Mouse (Mus musculus): Measurements from ENCODE around the gene Napa. TPM values are rescaled to one million over a fixed set of nuclear protein-coding genes. Genes with fewer than 3 reads are reported as not detected.

Gene Napa
- polyA plus RNA-seq, 1 experiment from 2014 or later = 162 TPM

- 48% methylated on average over 4 of the region's 4 CpGs for WGBS (ENCODE audit: insufficient replicate concordance)
- H3K4me2 ChIP-seq (ENCODE audit: low read depth, low read length) = no peak overlapping the region
Measured at GRCm38 (mm10) chr7:16080581-16080980, 17.7 kb upstream of the Napa start.

GRCm38 (mm10) chr7:16083361-16083760 is 14.9 kb upstream of the Napa start:
- Histone ChIP-seq H3K36me3 (ENCODE audit: control insufficient read depth, insufficient read depth) (no peaks in the 10 kb centered on the region), H3K27me3 (ENCODE audit: control insufficient read depth, insufficient read depth, low read depth, low read length) (no peaks in the 10 kb centered on the region), H3K4me3 (ENCODE audit: low read depth, low read length) (no peak overlapping the region), H3K4me1 (ENCODE audit: control insufficient read depth, low read depth, low read length) (no peaks in the 10 kb centered on the region), H3K9me3 (replicated peaks; ENCODE audit: control insufficient read depth, low read length) (no peaks in the 10 kb centered on the region), H3K9ac (ENCODE audit: low read depth, low read length) (no peak overlapping the region), H3K4me2 (ENCODE audit: low read depth, low read length) (no peak overlapping the region), H3K27ac (ENCODE audit: low read length) (no peak overlapping the region)
- 62% methylated on average over 4 of the region's 4 CpGs for WGBS (ENCODE audit: insufficient replicate concordance)
- no peak for ATAC-seq (ENCODE audit: low read depth)

More at GRCm38 (mm10) chr7:16080581-16080980, 17.7 kb upstream of the Napa start:
- Histone ChIP-seq H3K4me3 (ENCODE audit: low read depth, low read length) (no peak overlapping the region), H3K27me3 (ENCODE audit: control insufficient read depth, insufficient read depth, low read depth, low read length) (no peaks in the 10 kb centered on the region), H3K4me1 (ENCODE audit: control insufficient read depth, low read depth, low read length) (no peaks in the 10 kb centered on the region), H3K27ac (ENCODE audit: low read length) (no peak overlapping the region), H3K9ac (ENCODE audit: low read depth, low read length) (no peak overlapping the region), H3K9me3 (replicated peaks; ENCODE audit: control insufficient read depth, low read length) (no peaks in the 10 kb centered on the region), H3K36me3 (ENCODE audit: control insufficient read depth, insufficient read depth) (no peaks in the 10 kb centered on the region)
- no peak for ATAC-seq (ENCODE audit: low read depth)

GRCm38 (mm10) chr7:16087587-16087986 is 10.7 kb upstream of the Napa start:
- no peak overlapping the region for H3K27ac ChIP-seq (ENCODE audit: low read length)
- H3K9ac ChIP-seq (ENCODE audit: low read depth, low read length) = no peak overlapping the region
- H3K9me3 ChIP-seq (replicated peaks; ENCODE audit: control insufficient read depth, low read length) = no peaks in the 10 kb centered on the region
- H3K4me3 ChIP-seq (ENCODE audit: low read depth, low read length) = no peak overlapping the region
- no peaks in the 10 kb centered on the region for H3K36me3 ChIP-seq (ENCODE audit: control insufficient read depth, insufficient read depth)
- no peak for ATAC-seq (ENCODE audit: low read depth)
- H3K4me2 ChIP-seq (ENCODE audit: low read depth, low read length) = no peak overlapping the region
- H3K4me1 ChIP-seq (ENCODE audit: control insufficient read depth, low read depth, low read length) = no peaks in the 10 kb centered on the region
- H3K27me3 ChIP-seq (ENCODE audit: control insufficient read depth, insufficient read depth, low read depth, low read length) = no peaks in the 10 kb centered on the region
- 60% methylated on average over 2 of the region's 2 CpGs for WGBS (ENCODE audit: insufficient replicate concordance)

- Histone ChIP-seq H3K9me3 (replicated peaks; ENCODE audit: control insufficient read depth, low read length) (no peaks in the 10 kb centered on the region), H3K4me2 (ENCODE audit: low read depth, low read length) (no peak overlapping the region), H3K27me3 (ENCODE audit: control insufficient read depth, insufficient read depth, low read depth, low read length) (no peaks in the 10 kb centered on the region), H3K4me1 (ENCODE audit: control insufficient read depth, low read depth, low read length) (peaks cover 8% of the 10 kb centered on the region), H3K36me3 (ENCODE audit: control insufficient read depth, insufficient read depth) (no peaks in the 10 kb centered on the region), H3K9ac (ENCODE audit: low read depth, low read length) (no peak overlapping the region), H3K27ac (ENCODE audit: low read length) (no peak overlapping the region), H3K4me3 (ENCODE audit: low read depth, low read length) (no peak overlapping the region)
- no peak for ATAC-seq (ENCODE audit: low read depth)
- WGBS (ENCODE audit: insufficient replicate concordance) = 46% methylated on average over 3 of the region's 3 CpGs
Measured at GRCm38 (mm10) chr7:16094592-16094991, 3.7 kb upstream of the Napa start.

GRCm38 (mm10) chr7:16099901-16100300 is 1.6 kb downstream of the Napa start:
- peak overlapping the region; percentile 91 for H3K27ac ChIP-seq (ENCODE audit: low read length)

GRCm38 (mm10) chr7:16101081-16101480 is 2.8 kb downstream of the Napa start:
- Histone ChIP-seq H3K9ac (ENCODE audit: low read depth, low read length) (peak overlapping the region; percentile 67), H3K4me3 (ENCODE audit: low read depth, low read length) (peak overlapping the region; percentile 99), H3K36me3 (ENCODE audit: control insufficient read depth, insufficient read depth) (peaks cover 26% of the 10 kb centered on the region), H3K27me3 (ENCODE audit: control insufficient read depth, insufficient read depth, low read depth, low read length) (no peaks in the 10 kb centered on the region), H3K4me2 (ENCODE audit: low read depth, low read length) (peak overlapping the region; percentile 83), H3K27ac (ENCODE audit: low read length) (peak overlapping the region; percentile 91; the same call in 1 of the 2 replicates), H3K4me1 (ENCODE audit: control insufficient read depth, low read depth, low read length) (peaks cover 26% of the 10 kb centered on the region), H3K9me3 (replicated peaks; ENCODE audit: control insufficient read depth, low read length) (no peaks in the 10 kb centered on the region)
- no peak for ATAC-seq (ENCODE audit: low read depth)
- WGBS (ENCODE audit: insufficient replicate concordance) = 80% methylated on average over 7 of the region's 7 CpGs

More at GRCm38 (mm10) chr7:16099901-16100300, 1.6 kb downstream of the Napa start:
- H3K4me1 ChIP-seq (ENCODE audit: control insufficient read depth, low read depth, low read length) = peaks cover 26% of the 10 kb centered on the region
- peak overlapping the region; percentile 99 for H3K9ac ChIP-seq (ENCODE audit: low read depth, low read length)
- peak overlapping the region; percentile 99 for H3K4me3 ChIP-seq (ENCODE audit: low read depth, low read length)
- H3K27me3 ChIP-seq (ENCODE audit: control insufficient read depth, insufficient read depth, low read depth, low read length) = no peaks in the 10 kb centered on the region
- H3K36me3 ChIP-seq (ENCODE audit: control insufficient read depth, insufficient read depth) = peaks cover 22% of the 10 kb centered on the region
- H3K9me3 ChIP-seq (replicated peaks; ENCODE audit: control insufficient read depth, low read length) = no peaks in the 10 kb centered on the region
- 27% methylated on average over 4 of the region's 4 CpGs for WGBS (ENCODE audit: insufficient replicate concordance)
- peak; percentile 40 for ATAC-seq (ENCODE audit: low read depth)
- peak overlapping the region; percentile 83 for H3K4me2 ChIP-seq (ENCODE audit: low read depth, low read length)

- no peak overlapping the region for H3K27ac ChIP-seq (ENCODE audit: low read length)
- H3K9me3 ChIP-seq (replicated peaks; ENCODE audit: control insufficient read depth, low read length) = no peaks in the 10 kb centered on the region
- no peaks in the 10 kb centered on the region for H3K27me3 ChIP-seq (ENCODE audit: control insufficient read depth, insufficient read depth, low read depth, low read length)
- no peak for ATAC-seq (ENCODE audit: low read depth)
- peaks cover 26% of the 10 kb centered on the region for H3K36me3 ChIP-seq (ENCODE audit: control insufficient read depth, insufficient read depth)
- H3K4me1 ChIP-seq (ENCODE audit: control insufficient read depth, low read depth, low read length) = peaks cover 26% of the 10 kb centered on the region
- H3K4me2 ChIP-seq (ENCODE audit: low read depth, low read length) = no peak overlapping the region
- WGBS (ENCODE audit: insufficient replicate concordance) = 86% methylated on average over 15 of the region's 15 CpGs
- H3K4me3 ChIP-seq (ENCODE audit: low read depth, low read length) = no peak overlapping the region
- no peak overlapping the region for H3K9ac ChIP-seq (ENCODE audit: low read depth, low read length)
Measured at GRCm38 (mm10) chr7:16101726-16102475, 3.6 kb downstream of the Napa start.

GRCm38 (mm10) chr7:16102686-16103226 is 4.5 kb downstream of the Napa start:
- H3K4me1 ChIP-seq (ENCODE audit: control insufficient read depth, low read depth, low read length) = peaks cover 24% of the 10 kb centered on the region
- WGBS (ENCODE audit: insufficient replicate concordance) = 81% methylated on average over 5 of the region's 5 CpGs
- H3K36me3 ChIP-seq (ENCODE audit: control insufficient read depth, insufficient read depth) = peaks cover 33% of the 10 kb centered on the region
- no peak overlapping the region for H3K4me3 ChIP-seq (ENCODE audit: low read depth, low read length)
- H3K9ac ChIP-seq (ENCODE audit: low read depth, low read length) = no peak overlapping the region
- H3K9me3 ChIP-seq (replicated peaks; ENCODE audit: control insufficient read depth, low read length) = no peaks in the 10 kb centered on the region
- H3K4me2 ChIP-seq (ENCODE audit: low read depth, low read length) = no peak overlapping the region
- H3K27ac ChIP-seq (ENCODE audit: low read length) = no peak overlapping the region
- no peaks in the 10 kb centered on the region for H3K27me3 ChIP-seq (ENCODE audit: control insufficient read depth, insufficient read depth, low read depth, low read length)
- no peak for ATAC-seq (ENCODE audit: low read depth)

- H3K9ac ChIP-seq (ENCODE audit: low read depth, low read length) = no peak overlapping the region
- no peak overlapping the region for H3K4me3 ChIP-seq (ENCODE audit: low read depth, low read length)
- H3K27ac ChIP-seq (ENCODE audit: low read length) = no peak overlapping the region
- no peaks in the 10 kb centered on the region for H3K9me3 ChIP-seq (replicated peaks; ENCODE audit: control insufficient read depth, low read length)
- 90% methylated on average over 6 of the region's 6 CpGs for WGBS (ENCODE audit: insufficient replicate concordance)
- ATAC-seq (ENCODE audit: low read depth) = no peak
- H3K27me3 ChIP-seq (ENCODE audit: control insufficient read depth, insufficient read depth, low read depth, low read length) = no peaks in the 10 kb centered on the region
- H3K36me3 ChIP-seq (ENCODE audit: control insufficient read depth, insufficient read depth) = peaks cover 43% of the 10 kb centered on the region
- H3K4me2 ChIP-seq (ENCODE audit: low read depth, low read length) = no peak overlapping the region
- H3K4me1 ChIP-seq (ENCODE audit: control insufficient read depth, low read depth, low read length) = peaks cover 23% of the 10 kb centered on the region
Measured at GRCm38 (mm10) chr7:16103760-16104159, 5.5 kb downstream of the Napa start.

Data from liver, embryonic 16.5 days (tissue).